Mouse (Mus musculus): ENCODE measurements around the gene Frem1. TPM values are rescaled to one million over a fixed set of nuclear protein-coding genes. Genes with fewer than 3 reads are reported as not detected.

Frem1 gene
- polyA plus RNA-seq, 1 experiment from 2014 or later: 5.0 TPM

DNA sequence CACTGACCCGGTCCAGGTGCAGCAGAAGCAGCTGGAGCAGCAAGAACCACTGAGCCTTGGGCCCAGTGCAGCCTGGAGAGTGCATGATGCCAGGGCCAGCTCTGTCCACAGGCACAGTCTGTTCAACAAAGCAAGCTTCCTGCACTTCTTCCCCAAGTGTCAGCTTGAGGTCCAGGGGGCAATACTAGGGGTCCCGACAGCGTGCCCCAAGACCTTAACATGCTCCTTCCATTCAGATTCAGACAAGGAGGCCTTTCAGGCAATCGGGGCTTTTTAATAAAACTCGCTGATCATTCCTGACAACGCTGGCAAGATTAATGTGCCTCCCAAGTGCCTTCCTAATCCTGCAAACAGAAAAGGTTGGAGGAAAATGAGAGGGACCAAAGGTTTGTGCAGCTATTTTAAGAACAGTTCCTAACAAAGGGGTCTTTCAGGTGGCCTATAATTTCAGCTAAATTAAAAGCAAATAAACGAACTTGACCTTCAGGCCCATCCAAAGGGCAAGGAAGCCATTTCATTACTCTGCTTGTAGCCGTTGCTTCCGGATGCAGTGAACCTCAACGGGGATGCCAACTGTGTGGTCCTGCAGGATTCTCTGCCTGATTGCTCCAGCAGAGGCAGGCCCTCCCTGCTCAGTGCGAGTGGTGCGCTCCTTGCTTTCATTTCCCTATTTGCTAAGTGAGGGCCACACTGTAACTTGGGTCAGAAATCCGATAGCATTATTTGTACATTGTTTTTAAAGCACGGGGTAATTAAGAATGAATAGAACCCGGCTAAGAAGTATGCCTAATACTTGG lies 31.2 kb downstream of the Frem1 start:
- H3K27me3 ChIP-seq: peaks cover 10% of the 10 kb centered on the region
- no peak overlapping the region for H3K9ac ChIP-seq
- H3K9me3 ChIP-seq: no peaks in the 10 kb centered on the region
- 21% methylated on average over 15 of the region's 15 CpGs for WGBS
- peaks cover 17% of the 10 kb centered on the region for H3K4me1 ChIP-seq
- no peak overlapping the region for H3K4me2 ChIP-seq
- no peaks in the 10 kb centered on the region for H3K36me3 ChIP-seq (replicated peaks)
- no peak for ATAC-seq (ENCODE audit: low FRiP score)
- no peak overlapping the region for H3K27ac ChIP-seq
- no peak overlapping the region for H3K4me3 ChIP-seq (replicated peaks)

- H3K9ac ChIP-seq: no peak overlapping the region
- no peak for ATAC-seq (ENCODE audit: low FRiP score)
- WGBS: 30% methylated on average over 8 of the region's 8 CpGs
- no peaks in the 10 kb centered on the region for H3K36me3 ChIP-seq (replicated peaks)
- H3K4me2 ChIP-seq: no peak overlapping the region
- H3K4me1 ChIP-seq: peaks cover 17% of the 10 kb centered on the region
- no peak overlapping the region for H3K27ac ChIP-seq
- H3K9me3 ChIP-seq: no peaks in the 10 kb centered on the region
- no peak overlapping the region for H3K4me3 ChIP-seq (replicated peaks)
- peaks cover 10% of the 10 kb centered on the region for H3K27me3 ChIP-seq
Observed at GRCm38 (mm10) chr4:83018111-83019105, 33.7 kb downstream of the Frem1 start.

GRCm38 (mm10) chr4:83014538-83014937 lies 37.6 kb downstream of the Frem1 start:
- Histone ChIP-seq H3K27me3 (no peaks in the 10 kb centered on the region; the same call in 1 of the 2 replicates), H3K9me3 (no peaks in the 10 kb centered on the region), H3K27ac (no peak overlapping the region), H3K4me1 (peaks cover 5% of the 10 kb centered on the region; the same call in 1 of the 2 replicates), H3K4me3 (replicated peaks) (no peak overlapping the region), H3K9ac (no peak overlapping the region), H3K36me3 (replicated peaks) (no peaks in the 10 kb centered on the region), H3K4me2 (no peak overlapping the region)
- ATAC-seq (ENCODE audit: low FRiP score): no peak
- WGBS: 77% methylated on average over 2 of the region's 2 CpGs

- Histone ChIP-seq H3K4me1 (peaks cover 3% of the 10 kb centered on the region), H3K27me3 (no peaks in the 10 kb centered on the region), H3K4me2 (no peak overlapping the region), H3K9me3 (no peaks in the 10 kb centered on the region), H3K27ac (no peak overlapping the region), H3K9ac (no peak overlapping the region), H3K4me3 (replicated peaks) (no peak overlapping the region), H3K36me3 (replicated peaks) (no peaks in the 10 kb centered on the region)
- ATAC-seq (ENCODE audit: low FRiP score): no peak
- WGBS: 85% methylated on average over 5 of the region's 5 CpGs
Observed at GRCm38 (mm10) chr4:83004086-83004485, 48.1 kb downstream of the Frem1 start.

GRCm38 (mm10) chr4:82992042-82992441 lies 60.1 kb downstream of the Frem1 start:
- H3K9ac ChIP-seq: no peak overlapping the region
- peaks cover 10% of the 10 kb centered on the region for H3K4me1 ChIP-seq
- WGBS: 84% methylated on average over 3 of the region's 3 CpGs
- H3K4me2 ChIP-seq: no peak overlapping the region
- no peak for ATAC-seq (ENCODE audit: low FRiP score)
- no peak overlapping the region for H3K27ac ChIP-seq
- H3K27me3 ChIP-seq: no peaks in the 10 kb centered on the region
- H3K36me3 ChIP-seq (replicated peaks): no peaks in the 10 kb centered on the region
- no peak overlapping the region for H3K4me3 ChIP-seq (replicated peaks)
- H3K9me3 ChIP-seq: no peaks in the 10 kb centered on the region

GRCm38 (mm10) chr4:82990973-82991695 lies 61.0 kb downstream of the Frem1 start:
- peak; percentile 69; the same call in 1 of the 2 replicates for ATAC-seq (ENCODE audit: low FRiP score)
- H3K9me3 ChIP-seq: no peaks in the 10 kb centered on the region
- H3K4me2 ChIP-seq: no peak overlapping the region
- no peak overlapping the region for H3K9ac ChIP-seq
- no peaks in the 10 kb centered on the region for H3K36me3 ChIP-seq (replicated peaks)
- peaks cover 10% of the 10 kb centered on the region for H3K4me1 ChIP-seq
- 0 out of 2 replicates have a peak overlapping the region, but pooled peaks have one; percentile 39 for H3K27ac ChIP-seq
- H3K27me3 ChIP-seq: no peaks in the 10 kb centered on the region
- H3K4me3 ChIP-seq (replicated peaks): no peak overlapping the region
- 53% methylated on average over 7 of the region's 7 CpGs for WGBS

- no peak overlapping the region for H3K9ac ChIP-seq
- no peaks in the 10 kb centered on the region for H3K36me3 ChIP-seq (replicated peaks)
- H3K27me3 ChIP-seq: no peaks in the 10 kb centered on the region
- no peak overlapping the region for H3K4me3 ChIP-seq (replicated peaks)
- no peaks in the 10 kb centered on the region for H3K9me3 ChIP-seq
- no peak for ATAC-seq (ENCODE audit: low FRiP score)
- peaks cover 10% of the 10 kb centered on the region; the same call in 1 of the 2 replicates for H3K4me1 ChIP-seq
- no peak overlapping the region for H3K27ac ChIP-seq
- WGBS: 41% methylated on average over 4 of the region's 4 CpGs
- H3K4me2 ChIP-seq: no peak overlapping the region
Observed at GRCm38 (mm10) chr4:82972381-82972780, 79.8 kb downstream of the Frem1 start.

DNA sequence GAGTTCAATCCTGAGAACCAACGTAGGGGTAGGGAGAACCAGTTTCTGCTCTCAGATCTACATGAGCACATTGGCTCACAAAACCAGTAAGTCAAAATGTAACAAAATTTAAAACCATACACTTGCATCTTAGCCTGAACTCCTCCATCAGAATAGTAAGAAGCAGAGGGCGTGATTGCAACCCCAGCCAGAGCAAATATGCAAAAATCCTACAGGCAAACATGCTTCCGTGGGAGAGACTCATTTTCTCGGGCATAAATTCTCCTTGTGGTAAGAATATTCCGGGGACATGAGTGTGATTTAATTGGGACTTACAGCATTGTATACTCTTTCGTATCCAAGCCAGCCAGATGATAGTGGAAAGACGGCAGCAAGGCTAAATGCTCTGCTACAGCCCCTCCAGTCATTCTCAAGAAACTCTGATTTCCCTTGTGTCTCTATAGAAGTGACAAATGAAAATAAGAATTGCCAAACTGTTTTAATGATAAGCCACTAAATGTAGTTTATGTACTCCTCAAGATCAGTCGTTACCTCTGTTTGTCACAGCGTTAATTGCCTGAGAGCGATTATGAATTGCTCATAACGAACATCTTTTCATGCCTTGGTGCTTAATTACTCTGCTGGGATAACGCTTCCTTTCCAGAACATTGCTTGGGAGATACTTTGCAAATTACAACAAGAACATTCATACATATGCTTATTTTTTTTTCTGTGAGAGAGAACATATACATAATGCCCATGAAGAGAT lies 81.1 kb downstream of the Frem1 start:
- WGBS: 58% methylated on average over 12 of the region's 12 CpGs
- Histone ChIP-seq H3K27ac (no peak overlapping the region), H3K4me3 (replicated peaks) (no peak overlapping the region), H3K9ac (no peak overlapping the region), H3K27me3 (no peaks in the 10 kb centered on the region), H3K4me1 (peaks cover 10% of the 10 kb centered on the region; the same call in 1 of the 2 replicates), H3K9me3 (no peaks in the 10 kb centered on the region), H3K36me3 (replicated peaks) (no peaks in the 10 kb centered on the region), H3K4me2 (no peak overlapping the region)
- no peak for ATAC-seq (ENCODE audit: low FRiP score)

DNA sequence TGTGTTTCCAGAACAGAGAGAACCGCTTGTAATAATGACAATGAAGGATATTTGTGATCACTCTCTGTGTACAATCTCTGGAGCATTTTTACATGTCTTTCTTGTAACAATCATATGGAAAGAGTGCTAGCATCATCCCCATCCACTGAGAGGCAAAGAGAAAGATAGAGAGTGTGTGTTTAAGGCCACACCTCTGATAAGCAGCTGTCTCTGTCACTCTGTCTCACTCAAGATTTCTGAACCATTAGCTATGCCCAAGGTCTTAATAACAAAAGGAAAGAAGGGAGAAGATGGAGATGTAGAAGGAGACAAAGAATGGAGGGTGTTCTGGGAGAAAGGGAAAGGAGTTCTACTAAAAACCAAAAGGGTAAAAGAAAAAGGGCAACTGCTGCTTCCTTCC lies 91.1 kb downstream of the Frem1 start:
- H3K36me3 ChIP-seq (replicated peaks): no peaks in the 10 kb centered on the region
- ATAC-seq (ENCODE audit: low FRiP score): no peak

DNA sequence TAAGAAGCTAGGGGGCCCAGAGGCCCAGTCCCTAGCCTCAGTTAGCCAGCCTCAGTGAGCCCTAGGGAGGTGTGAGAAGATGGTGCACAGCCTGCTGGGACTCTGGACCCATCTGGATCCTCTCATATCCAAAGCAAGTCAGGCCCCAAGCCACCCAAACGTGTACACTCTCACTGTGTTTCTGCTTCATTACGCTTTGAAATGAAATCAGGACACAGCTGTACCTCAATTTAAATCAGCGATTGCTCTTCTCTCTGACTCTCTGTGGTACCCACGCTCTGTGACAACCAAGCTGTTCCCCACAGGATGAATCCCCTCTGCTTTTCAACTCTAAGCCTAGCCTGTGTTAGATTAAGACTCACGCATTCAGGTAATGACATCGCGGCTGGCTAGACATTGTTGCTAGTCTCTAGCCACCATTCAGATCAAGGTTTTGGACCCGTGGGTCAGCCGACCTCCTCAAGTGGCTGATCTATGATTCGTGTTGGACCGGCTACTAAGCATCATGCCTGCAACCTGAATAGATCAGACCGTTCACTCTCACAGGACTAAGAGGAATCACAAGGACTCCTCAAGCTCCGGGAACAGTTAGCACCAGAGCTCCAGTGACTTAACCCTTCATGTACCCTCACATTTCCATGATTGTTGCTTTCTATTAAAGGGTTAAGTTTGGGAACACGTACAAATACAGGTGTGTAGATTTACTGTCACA lies 94.2 kb downstream of the Frem1 start:
- Histone ChIP-seq H3K4me1 (no peaks in the 10 kb centered on the region), H3K9me3 (no peaks in the 10 kb centered on the region), H3K27ac (no peak overlapping the region), H3K4me3 (replicated peaks) (no peak overlapping the region), H3K36me3 (replicated peaks) (no peaks in the 10 kb centered on the region), H3K4me2 (no peak overlapping the region), H3K9ac (no peak overlapping the region), H3K27me3 (no peaks in the 10 kb centered on the region)
- ATAC-seq (ENCODE audit: low FRiP score): no peak
- WGBS: 69% methylated on average over 14 of the region's 14 CpGs

More for the DNA sequence above, 91.1 kb downstream of the Frem1 start:
- no peak overlapping the region for H3K4me2 ChIP-seq
- no peak overlapping the region for H3K4me3 ChIP-seq (replicated peaks)
- H3K9me3 ChIP-seq: no peaks in the 10 kb centered on the region
- H3K9ac ChIP-seq: no peak overlapping the region
- WGBS: 83% methylated on average over 1 of the region's 1 CpGs
- H3K27me3 ChIP-seq: no peaks in the 10 kb centered on the region
- H3K27ac ChIP-seq: no peak overlapping the region
- H3K4me1 ChIP-seq: no peaks in the 10 kb centered on the region

GRCm38 (mm10) chr4:82953992-82954391 lies 98.1 kb downstream of the Frem1 start:
- H3K27me3 ChIP-seq: no peaks in the 10 kb centered on the region
- H3K27ac ChIP-seq: no peak overlapping the region
- H3K4me3 ChIP-seq (replicated peaks): no peak overlapping the region
- WGBS: 58% methylated on average over 4 of the region's 4 CpGs
- H3K36me3 ChIP-seq (replicated peaks): no peaks in the 10 kb centered on the region
- no peak overlapping the region for H3K9ac ChIP-seq
- H3K4me2 ChIP-seq: no peak overlapping the region
- no peaks in the 10 kb centered on the region for H3K9me3 ChIP-seq
- no peak for ATAC-seq (ENCODE audit: low FRiP score)
- H3K4me1 ChIP-seq: no peaks in the 10 kb centered on the region; the same call in 1 of the 2 replicates

Measured in forebrain, embryonic 12.5 days (tissue).